Mouse (Mus musculus): ENCODE measurements around the gene Pde7b. TPM values are rescaled to one million over a fixed set of nuclear protein-coding genes. Genes with fewer than 3 reads are reported as not detected.

Pde7b gene
- polyA plus RNA-seq, 1 experiment from 2014 or later, result 1.5 TPM

DNA sequence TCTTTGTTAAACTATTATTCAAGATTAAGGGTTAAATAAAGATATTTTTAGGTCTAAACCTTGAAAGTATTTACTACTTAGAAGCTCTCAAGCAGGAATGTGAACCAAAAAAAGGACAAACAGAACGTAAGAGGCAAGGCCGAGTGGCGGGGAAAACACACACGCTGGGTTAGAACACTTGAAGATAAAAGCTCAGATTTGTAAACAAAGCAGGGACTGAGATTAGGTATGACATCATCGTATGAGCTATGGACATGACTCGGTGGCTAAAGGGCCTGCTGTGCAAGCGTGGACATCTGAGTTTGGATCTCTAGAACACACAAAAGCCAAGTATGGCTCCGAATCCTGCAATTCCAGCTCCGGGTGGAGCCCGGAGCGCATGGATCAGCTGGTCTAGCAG is 29.2 kb downstream of the Pde7b start:
- DNase-seq (ENCODE audit: low spot score) (no peak), ATAC-seq (ENCODE audit: insufficient read depth, low FRiP score, low TSS enrichment) (no peak)
- Histone ChIP-seq H3K4me1 (ENCODE audit: control insufficient read depth, insufficient read depth, low read length) (no peaks in the 10 kb centered on the region), H3K4me3 (ENCODE audit: low read depth, low read length) (no peak overlapping the region), H3K9me3 (ENCODE audit: control insufficient read depth, low read length) (no peaks in the 10 kb centered on the region), H3K9ac (ENCODE audit: low read length) (no peak overlapping the region), H3K27me3 (ENCODE audit: control insufficient read depth, insufficient read depth, low read length) (no peaks in the 10 kb centered on the region), H3K27ac (ENCODE audit: low read depth, low read length) (no peak overlapping the region), H3K4me2 (ENCODE audit: low read depth) (no peak overlapping the region), H3K36me3 (ENCODE audit: control insufficient read depth, insufficient read depth, low read length) (no peaks in the 10 kb centered on the region)
- WGBS, result 91% methylated on average over 11 of the region's 11 CpGs

DNA sequence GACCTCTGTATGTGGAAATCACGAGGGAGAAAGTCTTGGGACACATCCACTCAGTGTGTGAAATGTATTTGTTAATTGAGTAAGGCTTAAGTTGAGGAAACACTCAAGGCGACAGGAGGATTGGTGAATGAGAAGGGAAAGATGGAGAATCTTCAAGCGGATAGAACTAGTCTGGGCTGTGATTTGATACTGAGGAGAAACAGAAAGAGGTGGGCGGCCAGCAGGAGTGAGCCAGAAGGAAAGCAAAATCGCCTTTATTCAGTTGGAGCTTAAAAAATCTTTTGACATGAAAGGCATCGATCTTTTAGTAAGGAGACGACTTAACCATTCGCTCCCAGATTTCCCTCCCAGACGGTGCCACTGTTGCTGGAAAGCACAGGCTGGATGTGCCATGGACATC is 34.9 kb downstream of the Pde7b start:
- H3K9me3 ChIP-seq (ENCODE audit: control insufficient read depth, low read length), result no peaks in the 10 kb centered on the region
- no peak overlapping the region for H3K27ac ChIP-seq (ENCODE audit: low read depth, low read length)
- H3K4me1 ChIP-seq (ENCODE audit: control insufficient read depth, insufficient read depth, low read length), result no peaks in the 10 kb centered on the region
- ATAC-seq (ENCODE audit: insufficient read depth, low FRiP score, low TSS enrichment) (no peak), DNase-seq (ENCODE audit: low spot score) (no peak)
- H3K9ac ChIP-seq (ENCODE audit: low read length), result no peak overlapping the region
- 82% methylated on average over 9 of the region's 9 CpGs for WGBS
- H3K36me3 ChIP-seq (ENCODE audit: control insufficient read depth, insufficient read depth, low read length), result no peaks in the 10 kb centered on the region
- no peak overlapping the region for H3K4me2 ChIP-seq (ENCODE audit: low read depth)
- no peaks in the 10 kb centered on the region for H3K27me3 ChIP-seq (ENCODE audit: control insufficient read depth, insufficient read depth, low read length)
- no peak overlapping the region for H3K4me3 ChIP-seq (ENCODE audit: low read depth, low read length)

GRCm38 (mm10) chr10:20684151-20684550 is 40.7 kb downstream of the Pde7b start:
- no peak overlapping the region for H3K27ac ChIP-seq (ENCODE audit: low read depth, low read length)
- ATAC-seq (ENCODE audit: insufficient read depth, low FRiP score, low TSS enrichment) (no peak), DNase-seq (ENCODE audit: low spot score) (no peak)
- H3K4me3 ChIP-seq (ENCODE audit: low read depth, low read length), result no peak overlapping the region
- WGBS, result 91% methylated on average over 2 of the region's 2 CpGs
- H3K9me3 ChIP-seq (ENCODE audit: control insufficient read depth, low read length), result no peaks in the 10 kb centered on the region
- H3K4me2 ChIP-seq (ENCODE audit: low read depth), result no peak overlapping the region
- H3K9ac ChIP-seq (ENCODE audit: low read length), result no peak overlapping the region
- H3K36me3 ChIP-seq (ENCODE audit: control insufficient read depth, insufficient read depth, low read length), result no peaks in the 10 kb centered on the region
- no peaks in the 10 kb centered on the region for H3K4me1 ChIP-seq (ENCODE audit: control insufficient read depth, insufficient read depth, low read length)
- H3K27me3 ChIP-seq (ENCODE audit: control insufficient read depth, insufficient read depth, low read length), result no peaks in the 10 kb centered on the region

GRCm38 (mm10) chr10:20680986-20681385 is 43.9 kb downstream of the Pde7b start:
- WGBS, result 90% methylated on average over 3 of the region's 3 CpGs
- no peak for DNase-seq (ENCODE audit: low spot score)
- ATAC-seq (ENCODE audit: insufficient read depth, low FRiP score, low TSS enrichment), result no peak

DNA sequence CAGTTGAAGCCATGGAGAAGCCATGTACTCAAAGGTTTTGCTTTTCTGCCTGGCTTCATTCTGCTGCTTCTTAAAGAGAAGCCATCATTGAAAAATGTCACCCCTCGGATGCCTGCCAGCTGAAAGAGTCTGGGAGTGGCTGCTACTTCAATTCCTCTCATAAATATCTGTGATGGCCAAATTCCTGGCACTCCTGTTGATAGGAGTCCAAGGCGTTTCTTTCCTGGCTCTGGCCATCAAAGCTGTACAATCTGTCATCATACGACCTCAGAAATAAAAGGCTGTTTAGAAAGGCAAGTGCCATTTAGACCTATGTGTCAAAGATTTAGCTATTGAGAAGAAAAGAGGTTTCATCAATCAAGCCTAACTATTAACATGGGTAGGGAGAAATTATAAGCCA is 49.6 kb downstream of the Pde7b start:
- H3K36me3 ChIP-seq (ENCODE audit: control insufficient read depth, insufficient read depth, low read length), result no peaks in the 10 kb centered on the region
- H3K27me3 ChIP-seq (ENCODE audit: control insufficient read depth, insufficient read depth, low read length), result no peaks in the 10 kb centered on the region
- DNase-seq (ENCODE audit: low spot score) (no peak), ATAC-seq (ENCODE audit: insufficient read depth, low FRiP score, low TSS enrichment) (no peak)
- no peaks in the 10 kb centered on the region for H3K4me1 ChIP-seq (ENCODE audit: control insufficient read depth, insufficient read depth, low read length)
- no peak overlapping the region for H3K27ac ChIP-seq (ENCODE audit: low read depth, low read length)
- no peak overlapping the region for H3K4me3 ChIP-seq (ENCODE audit: low read depth, low read length)
- no peak overlapping the region for H3K9ac ChIP-seq (ENCODE audit: low read length)
- H3K9me3 ChIP-seq (ENCODE audit: control insufficient read depth, low read length), result no peaks in the 10 kb centered on the region
- H3K4me2 ChIP-seq (ENCODE audit: low read depth), result no peak overlapping the region
- 65% methylated on average over 3 of the region's 3 CpGs for WGBS

More at GRCm38 (mm10) chr10:20680986-20681385, 43.9 kb downstream of the Pde7b start:
- Histone ChIP-seq H3K4me1 (ENCODE audit: control insufficient read depth, insufficient read depth, low read length) (no peaks in the 10 kb centered on the region), H3K9me3 (ENCODE audit: control insufficient read depth, low read length) (no peaks in the 10 kb centered on the region), H3K4me3 (ENCODE audit: low read depth, low read length) (no peak overlapping the region), H3K27me3 (ENCODE audit: control insufficient read depth, insufficient read depth, low read length) (no peaks in the 10 kb centered on the region), H3K4me2 (ENCODE audit: low read depth) (no peak overlapping the region), H3K36me3 (ENCODE audit: control insufficient read depth, insufficient read depth, low read length) (no peaks in the 10 kb centered on the region), H3K27ac (ENCODE audit: low read depth, low read length) (no peak overlapping the region), H3K9ac (ENCODE audit: low read length) (no peak overlapping the region)

GRCm38 (mm10) chr10:20673798-20674197 is 51.1 kb downstream of the Pde7b start:
- H3K9me3 ChIP-seq (ENCODE audit: control insufficient read depth, low read length), result no peaks in the 10 kb centered on the region
- no peak overlapping the region for H3K4me2 ChIP-seq (ENCODE audit: low read depth)
- H3K36me3 ChIP-seq (ENCODE audit: control insufficient read depth, insufficient read depth, low read length), result no peaks in the 10 kb centered on the region
- 87% methylated on average over 4 of the region's 4 CpGs for WGBS
- no peak overlapping the region for H3K4me3 ChIP-seq (ENCODE audit: low read depth, low read length)
- DNase-seq (ENCODE audit: low spot score) (no peak), ATAC-seq (ENCODE audit: insufficient read depth, low FRiP score, low TSS enrichment) (no peak)
- H3K4me1 ChIP-seq (ENCODE audit: control insufficient read depth, insufficient read depth, low read length), result no peaks in the 10 kb centered on the region
- H3K27ac ChIP-seq (ENCODE audit: low read depth, low read length), result no peak overlapping the region
- no peak overlapping the region for H3K9ac ChIP-seq (ENCODE audit: low read length)
- no peaks in the 10 kb centered on the region for H3K27me3 ChIP-seq (ENCODE audit: control insufficient read depth, insufficient read depth, low read length)

- H3K4me3 ChIP-seq (ENCODE audit: low read depth, low read length), result no peak overlapping the region
- H3K27ac ChIP-seq (ENCODE audit: low read depth, low read length), result no peak overlapping the region
- H3K4me2 ChIP-seq (ENCODE audit: low read depth), result no peak overlapping the region
- no peaks in the 10 kb centered on the region for H3K36me3 ChIP-seq (ENCODE audit: control insufficient read depth, insufficient read depth, low read length)
- 87% methylated on average over 11 of the region's 11 CpGs for WGBS
- DNase-seq (ENCODE audit: low spot score) (no peak), ATAC-seq (ENCODE audit: insufficient read depth, low FRiP score, low TSS enrichment) (no peak)
- H3K9me3 ChIP-seq (ENCODE audit: control insufficient read depth, low read length), result no peaks in the 10 kb centered on the region
- no peaks in the 10 kb centered on the region for H3K27me3 ChIP-seq (ENCODE audit: control insufficient read depth, insufficient read depth, low read length)
- H3K9ac ChIP-seq (ENCODE audit: low read length), result no peak overlapping the region
- no peaks in the 10 kb centered on the region for H3K4me1 ChIP-seq (ENCODE audit: control insufficient read depth, insufficient read depth, low read length)
Measured at GRCm38 (mm10) chr10:20672591-20672990, 52.3 kb downstream of the Pde7b start.

GRCm38 (mm10) chr10:20671621-20672020 is 53.3 kb downstream of the Pde7b start:
- Histone ChIP-seq H3K27ac (ENCODE audit: low read depth, low read length) (no peak overlapping the region), H3K27me3 (ENCODE audit: control insufficient read depth, insufficient read depth, low read length) (no peaks in the 10 kb centered on the region), H3K9me3 (ENCODE audit: control insufficient read depth, low read length) (no peaks in the 10 kb centered on the region), H3K4me3 (ENCODE audit: low read depth, low read length) (no peak overlapping the region), H3K4me2 (ENCODE audit: low read depth) (no peak overlapping the region), H3K4me1 (ENCODE audit: control insufficient read depth, insufficient read depth, low read length) (no peaks in the 10 kb centered on the region), H3K36me3 (ENCODE audit: control insufficient read depth, insufficient read depth, low read length) (no peaks in the 10 kb centered on the region), H3K9ac (ENCODE audit: low read length) (no peak overlapping the region)
- no peak for DNase-seq (ENCODE audit: low spot score)
- WGBS, result 87% methylated on average over 5 of the region's 5 CpGs
- ATAC-seq (ENCODE audit: insufficient read depth, low FRiP score, low TSS enrichment), result no peak

- Histone ChIP-seq H3K4me3 (ENCODE audit: low read depth, low read length) (no peak overlapping the region), H3K27ac (ENCODE audit: low read depth, low read length) (no peak overlapping the region), H3K9me3 (ENCODE audit: control insufficient read depth, low read length) (no peaks in the 10 kb centered on the region), H3K9ac (ENCODE audit: low read length) (no peak overlapping the region), H3K27me3 (ENCODE audit: control insufficient read depth, insufficient read depth, low read length) (no peaks in the 10 kb centered on the region), H3K4me1 (ENCODE audit: control insufficient read depth, insufficient read depth, low read length) (no peaks in the 10 kb centered on the region), H3K36me3 (ENCODE audit: control insufficient read depth, insufficient read depth, low read length) (no peaks in the 10 kb centered on the region), H3K4me2 (ENCODE audit: low read depth) (no peak overlapping the region)
- DNase-seq (ENCODE audit: low spot score), result no peak
- ATAC-seq (ENCODE audit: insufficient read depth, low FRiP score, low TSS enrichment), result no peak
- WGBS, result 81% methylated on average over 8 of the region's 8 CpGs
Measured at GRCm38 (mm10) chr10:20670541-20670940, 54.3 kb downstream of the Pde7b start.

Measured in neural tube, embryonic 11.5 days (tissue).